Mouse (Mus musculus): ENCODE measurements around the gene Chst14. TPM values are rescaled to one million over a fixed set of nuclear protein-coding genes. Genes with fewer than 3 reads are reported as not detected.

Chst14 gene
- total RNA-seq (2021), result 10 to 100 TPM; 11.2 to 15.0 TPM
- long read RNA-seq, experiment 1, transcript Chst14-201 (1 exons, 2,090 nt), result major isoform, 9 of 9 reads
- long read RNA-seq, experiment 1, partial matches to known transcripts, result 0 of 9 reads
- long read RNA-seq, experiment 1, other reads (novel, unspliced or antisense), result 0 of 9 reads
- long read RNA-seq, experiment 2, transcript Chst14-201 (1 exons, 2,090 nt), result major isoform, 11 of 12 reads
- long read RNA-seq, experiment 2, partial matches to known transcripts, result 0 of 12 reads
- long read RNA-seq, experiment 2, other reads (novel, unspliced or antisense), result 0 of 12 reads

DNA sequence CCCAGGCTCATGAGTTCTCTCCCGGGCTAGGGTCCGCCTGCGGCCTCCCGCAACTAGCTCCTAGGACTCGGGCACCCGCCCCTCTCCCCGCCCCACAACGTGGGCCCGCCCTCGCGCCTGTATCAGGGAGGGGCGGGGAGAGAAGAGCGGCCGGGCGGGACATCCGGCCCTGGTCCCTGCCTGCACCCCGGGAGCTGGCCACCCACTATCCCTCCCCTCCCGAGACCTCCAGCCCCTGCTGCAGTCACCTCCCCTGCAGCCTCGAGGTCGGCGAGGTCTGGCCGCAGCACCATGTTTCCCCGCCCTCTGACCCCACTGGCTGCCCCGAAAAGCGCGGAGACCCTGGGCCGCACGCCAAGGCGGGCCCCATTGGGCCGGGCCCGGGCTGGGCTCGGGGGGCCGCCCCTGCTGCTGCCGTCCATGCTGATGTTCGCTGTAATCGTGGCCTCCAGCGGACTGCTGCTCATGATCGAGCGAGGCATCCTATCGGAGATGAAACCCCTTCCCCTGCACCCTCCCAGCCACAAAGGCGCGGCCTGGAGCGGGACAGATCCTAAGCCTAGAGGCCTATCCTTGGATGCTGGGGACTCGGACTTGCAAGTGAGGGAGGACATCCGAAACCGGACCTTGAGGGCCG, at the start of gene Chst14:
Gene Chst14 (plus strand): TSS at position 136 of the 637 bp plus-strand sequence.
- peak; percentile 90 for DNase-seq

DNA sequence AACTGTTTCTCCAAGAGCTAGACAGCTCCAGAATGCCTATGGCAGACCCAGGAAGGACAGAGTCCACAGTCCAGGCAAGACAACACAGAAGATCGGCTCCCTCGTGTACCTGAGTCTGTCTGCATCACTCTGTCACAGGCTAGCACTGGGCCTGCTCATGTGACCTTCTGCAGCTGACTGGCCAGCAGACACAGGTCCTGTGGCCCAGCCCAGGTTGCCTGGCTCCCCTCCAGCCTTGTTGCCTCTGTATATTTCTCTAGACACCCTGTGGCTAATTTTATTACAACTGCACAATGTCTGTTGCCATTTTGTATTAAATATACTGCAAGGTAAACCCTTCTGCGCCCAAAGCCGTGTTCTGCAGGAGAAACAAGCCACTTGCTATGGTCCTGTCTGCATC, 45.3 kb upstream of the Chst14 start:
- peak; percentile 59 for DNase-seq

DNA sequence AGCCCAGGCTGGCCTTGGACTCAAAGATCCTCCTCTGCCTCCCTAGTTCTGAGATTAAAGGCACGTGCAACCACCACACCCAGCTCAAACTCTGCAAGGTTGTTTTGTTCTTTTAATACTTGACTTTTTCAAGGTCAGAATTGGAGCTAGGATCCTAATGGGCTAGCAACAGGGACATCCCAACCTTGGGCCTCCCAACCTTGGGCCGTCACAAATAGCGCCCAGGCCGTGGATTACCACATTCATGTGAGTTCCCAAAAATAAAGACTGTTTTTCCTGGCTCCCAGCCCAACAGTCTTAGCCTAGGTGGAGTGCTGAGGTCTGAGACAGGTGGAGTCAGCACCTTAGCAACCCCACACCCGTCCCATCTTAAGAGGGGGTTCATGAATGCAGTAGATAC, 44.3 kb upstream of the Chst14 start:
- DNase-seq, result no peak

DNA sequence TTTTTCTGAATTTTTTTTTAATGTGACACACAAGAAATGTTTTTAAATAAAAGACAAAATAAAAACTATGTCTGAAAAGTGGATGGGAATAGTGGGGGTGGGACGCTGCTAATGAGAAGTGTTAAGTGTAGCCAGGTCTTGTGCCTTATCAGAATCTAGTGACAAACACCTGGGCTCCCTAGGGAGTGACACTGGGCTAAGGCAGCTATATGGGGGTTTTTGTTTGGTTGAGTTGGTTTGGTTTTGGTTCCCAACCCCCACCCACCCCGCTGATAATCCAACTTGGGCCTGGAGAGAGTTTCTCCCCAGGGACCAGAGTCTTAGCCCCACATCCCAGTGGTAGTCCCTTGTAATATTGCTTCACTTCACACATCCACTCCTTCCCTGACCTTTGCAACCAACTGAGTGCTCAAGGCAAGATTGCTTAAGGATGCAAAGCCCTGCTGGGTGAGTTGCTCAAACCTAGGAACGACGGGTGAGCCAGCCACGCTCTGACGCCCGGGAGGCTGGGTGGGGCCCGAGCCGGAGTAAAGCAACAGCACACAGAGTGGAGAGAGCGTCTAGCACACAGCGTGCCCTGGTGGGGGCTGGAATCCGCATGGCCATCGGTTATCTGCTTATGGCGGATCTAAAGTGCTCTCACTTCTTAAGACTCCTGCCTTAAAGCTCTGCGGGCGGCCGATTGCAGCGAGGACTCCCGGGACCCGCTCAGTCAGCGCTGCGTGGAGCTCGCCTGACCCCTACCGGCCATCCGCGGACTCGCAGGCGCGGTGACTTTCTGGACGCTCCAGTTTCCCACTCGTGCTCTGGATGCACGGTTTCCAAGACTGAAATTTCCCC, 43.2 kb upstream of the Chst14 start:
- DNase-seq, result peak; percentile 94

DNA sequence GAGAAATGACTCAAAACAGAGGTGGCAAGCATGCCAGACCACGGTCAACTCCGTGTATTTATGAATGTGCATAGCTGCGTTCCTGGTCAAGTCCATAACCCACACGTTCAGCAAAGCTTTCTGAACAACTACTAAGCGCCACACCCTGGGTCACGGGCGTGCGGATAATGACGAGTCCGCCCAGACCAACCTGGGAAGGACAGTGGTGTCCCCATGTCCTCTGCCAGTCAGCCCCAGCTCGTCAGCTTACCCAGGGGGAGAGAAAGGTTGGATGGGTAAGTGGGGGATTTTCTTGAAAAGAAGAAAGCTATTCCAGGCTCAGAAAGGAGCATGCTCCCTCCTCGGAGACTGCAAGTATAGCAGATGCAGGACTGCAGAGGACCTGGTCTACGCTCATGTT, 38.9 kb upstream of the Chst14 start:
- DNase-seq, result no peak

DNA sequence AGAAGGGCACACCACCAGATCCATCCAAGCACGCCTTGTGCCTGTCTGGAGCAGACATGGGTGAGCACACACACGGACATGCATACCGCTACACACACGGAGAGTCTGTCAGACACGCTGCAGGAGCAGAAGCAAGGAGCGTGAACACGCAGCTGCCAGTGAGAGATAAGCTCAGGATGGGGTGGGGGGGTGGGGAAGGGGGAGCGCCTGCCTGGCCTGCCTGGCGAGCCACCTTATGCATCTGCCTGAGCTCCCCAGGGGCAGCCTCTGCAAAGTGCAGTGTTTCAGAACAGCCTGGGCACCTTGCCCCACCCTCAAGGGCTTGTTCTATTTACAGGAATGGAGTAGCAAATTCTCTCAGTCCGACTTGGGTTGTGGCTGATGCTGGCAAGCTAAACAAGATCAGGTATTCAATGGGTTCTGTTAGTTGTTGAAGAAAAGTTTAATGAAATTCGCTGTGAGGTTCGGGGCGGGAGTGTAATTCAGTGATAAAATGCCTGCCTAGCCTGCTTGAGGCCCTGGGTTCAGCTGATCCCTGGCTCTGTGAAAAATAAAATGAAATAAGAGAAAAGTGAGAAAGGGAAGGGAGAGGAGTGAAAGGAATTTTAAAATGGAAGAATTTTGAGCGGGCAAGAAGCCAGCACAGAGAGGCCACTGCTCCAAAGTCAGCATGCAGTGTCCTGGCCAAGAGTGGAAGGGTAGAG, 38.3 kb upstream of the Chst14 start:
- peak; percentile 49 for DNase-seq

DNA sequence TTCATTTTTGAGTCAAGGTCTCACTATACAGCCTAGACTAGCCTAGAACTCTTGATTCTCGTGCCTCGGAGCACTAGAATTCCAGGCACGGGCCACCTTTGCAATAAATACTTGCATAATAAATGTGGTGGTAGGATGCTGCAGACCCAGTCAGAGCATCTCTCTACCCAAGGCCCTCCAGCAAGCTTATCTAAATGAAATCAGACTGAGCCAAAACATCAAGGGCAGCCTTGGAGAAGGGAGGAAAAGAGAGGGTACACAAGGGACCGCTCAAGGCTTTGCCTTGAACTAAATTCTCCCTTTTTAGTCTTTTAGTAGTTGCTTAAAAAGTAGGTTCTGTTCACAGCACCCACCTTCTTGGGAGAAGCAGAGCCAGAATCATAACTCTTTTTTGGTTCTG, 35.1 kb upstream of the Chst14 start:
- DNase-seq, result no peak

DNA sequence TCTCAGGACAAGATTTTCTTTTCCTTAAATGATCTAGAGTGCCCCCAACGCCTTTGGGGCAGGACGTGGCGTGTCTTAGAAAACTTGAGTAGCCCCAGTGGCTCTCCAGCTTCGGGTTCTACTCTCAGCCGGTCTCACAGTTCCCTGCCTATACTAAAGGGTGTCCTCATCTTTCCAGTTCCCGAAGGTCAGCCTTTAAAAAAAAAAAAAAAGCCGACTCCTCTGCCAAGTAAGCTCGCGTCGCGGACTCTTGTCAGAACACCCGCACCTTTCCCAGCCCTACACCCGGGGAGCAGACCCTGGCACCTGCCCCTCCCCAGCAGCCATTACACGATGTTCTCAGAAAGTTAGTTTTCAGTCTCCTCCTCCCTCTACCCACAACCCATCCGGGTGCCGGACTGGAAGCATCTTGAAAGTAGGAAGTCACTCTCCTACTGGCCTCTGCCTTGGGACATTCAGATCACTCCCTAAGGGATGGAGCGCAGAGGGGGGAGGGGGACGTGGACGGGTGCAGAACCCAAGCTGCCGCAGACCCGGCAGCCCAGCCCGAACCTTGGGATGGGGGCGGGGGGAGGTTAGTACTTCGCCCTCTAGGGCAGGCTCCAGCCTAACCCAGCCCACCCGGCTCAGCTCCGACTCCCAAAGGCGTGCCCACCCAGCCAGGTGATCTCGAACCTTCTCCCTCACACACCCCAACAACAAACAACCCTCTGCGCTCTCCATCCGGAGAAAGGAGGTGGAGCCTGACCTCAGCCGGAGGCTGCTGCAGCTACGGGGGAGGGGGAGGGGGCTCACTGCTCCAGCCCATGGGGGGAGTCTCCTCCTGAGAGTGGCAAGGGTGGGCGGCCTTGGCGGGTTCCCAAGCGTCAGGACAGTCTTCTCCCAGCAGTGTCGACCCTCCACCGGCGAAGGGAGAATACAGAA, 30.0 kb upstream of the Chst14 start:
- peak; percentile 79 for DNase-seq

DNA sequence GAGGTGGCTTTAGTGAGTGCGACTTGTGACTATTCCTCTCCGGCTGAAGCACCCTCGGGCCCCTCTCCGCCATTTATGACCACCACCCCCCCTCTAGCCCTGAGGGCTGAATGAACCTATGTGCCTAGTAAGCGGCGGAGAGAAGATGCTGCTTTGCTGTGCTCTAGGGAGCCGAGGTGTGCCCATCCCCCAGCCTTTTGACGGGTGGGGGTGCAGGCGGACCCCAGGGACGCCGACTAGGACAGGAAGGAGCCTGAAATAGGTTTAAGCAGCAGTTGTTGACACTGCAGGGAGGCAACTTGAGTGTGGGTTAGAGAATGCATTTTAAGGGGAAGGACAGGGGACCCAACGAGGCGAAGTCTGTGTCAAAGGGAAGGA, 29.4 kb upstream of the Chst14 start:
- DNase-seq, result peak; percentile 48

DNA sequence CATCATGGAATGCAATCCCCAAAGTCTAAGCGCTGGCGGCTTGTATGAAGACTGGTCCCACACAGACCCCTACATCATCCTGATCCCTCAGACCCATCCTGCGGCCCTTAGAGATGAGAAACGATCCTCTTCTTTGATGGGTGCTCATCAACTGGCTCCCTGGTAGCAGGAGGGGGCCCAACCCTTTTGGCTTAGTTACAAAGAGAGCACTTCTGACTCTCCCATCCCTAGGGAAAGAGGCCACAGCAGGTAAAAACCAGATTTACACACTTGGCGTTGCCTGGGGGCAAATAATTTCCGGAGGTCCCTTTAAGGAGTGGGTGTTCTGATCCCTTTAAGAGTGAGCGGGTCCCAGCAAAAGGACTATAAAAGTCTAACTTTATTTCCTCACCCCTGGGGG, 28.9 kb upstream of the Chst14 start:
- DNase-seq, result no peak

DNA sequence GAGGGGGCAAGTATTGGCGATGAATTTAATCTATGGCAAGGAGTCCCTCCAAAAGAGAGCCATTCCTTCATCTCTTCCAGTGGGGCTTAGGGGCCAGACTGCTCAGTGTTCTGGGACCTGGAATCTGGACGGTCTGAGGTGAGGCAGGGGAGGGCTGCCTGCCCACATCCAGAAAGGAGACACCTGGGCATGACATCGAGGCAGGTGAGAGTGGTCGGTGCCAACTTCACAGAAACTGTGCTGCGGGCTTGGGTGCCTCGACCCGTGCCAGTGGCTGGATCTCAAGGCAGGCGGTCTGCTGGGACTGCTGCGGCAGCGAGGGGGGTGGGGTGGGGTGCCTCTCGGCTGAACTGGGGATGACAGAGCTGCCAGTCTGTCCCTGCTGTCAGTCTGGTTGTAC, 28.5 kb upstream of the Chst14 start:
- DNase-seq, result no peak

DNA sequence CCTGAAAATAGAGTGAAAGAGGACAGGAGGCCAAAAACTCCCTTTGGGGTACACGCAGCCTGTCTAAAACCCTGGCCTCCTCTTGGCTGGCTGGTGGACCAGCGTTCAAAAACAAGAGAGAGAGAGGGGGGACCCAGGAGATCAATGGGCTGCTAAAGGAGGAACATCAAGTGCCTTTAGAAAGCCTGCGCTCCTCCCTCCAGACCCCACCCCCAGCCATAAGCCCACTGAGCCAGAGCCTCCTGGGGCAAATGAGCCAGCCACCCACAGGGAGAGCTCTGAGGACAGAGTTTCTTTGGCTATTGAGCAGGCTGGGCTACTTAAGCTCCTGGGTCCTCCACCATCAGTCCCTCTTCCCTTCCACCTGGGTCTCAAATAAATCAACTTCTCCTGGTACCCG, 27.5 kb upstream of the Chst14 start:
- no peak for DNase-seq

DNA sequence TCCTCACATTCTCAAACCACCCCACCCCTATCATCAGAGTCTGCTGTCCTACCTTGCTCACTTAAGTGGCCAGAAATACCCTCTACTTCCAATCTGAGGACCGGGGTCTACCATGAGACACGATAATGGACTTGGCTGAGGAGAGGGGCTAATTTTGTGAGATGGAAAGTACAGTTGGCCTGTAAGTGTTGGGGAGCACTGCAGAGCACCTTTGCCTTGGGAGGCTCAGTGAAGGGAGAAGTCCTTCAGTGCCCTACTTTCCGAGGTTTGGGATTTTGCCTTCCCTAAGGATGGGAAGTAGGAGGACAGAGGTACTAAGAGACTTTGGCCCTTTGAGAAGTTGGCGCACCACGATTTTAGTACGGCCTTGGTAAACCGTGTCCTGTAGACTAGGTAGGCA, 27.0 kb upstream of the Chst14 start:
- DNase-seq, result no peak

DNA sequence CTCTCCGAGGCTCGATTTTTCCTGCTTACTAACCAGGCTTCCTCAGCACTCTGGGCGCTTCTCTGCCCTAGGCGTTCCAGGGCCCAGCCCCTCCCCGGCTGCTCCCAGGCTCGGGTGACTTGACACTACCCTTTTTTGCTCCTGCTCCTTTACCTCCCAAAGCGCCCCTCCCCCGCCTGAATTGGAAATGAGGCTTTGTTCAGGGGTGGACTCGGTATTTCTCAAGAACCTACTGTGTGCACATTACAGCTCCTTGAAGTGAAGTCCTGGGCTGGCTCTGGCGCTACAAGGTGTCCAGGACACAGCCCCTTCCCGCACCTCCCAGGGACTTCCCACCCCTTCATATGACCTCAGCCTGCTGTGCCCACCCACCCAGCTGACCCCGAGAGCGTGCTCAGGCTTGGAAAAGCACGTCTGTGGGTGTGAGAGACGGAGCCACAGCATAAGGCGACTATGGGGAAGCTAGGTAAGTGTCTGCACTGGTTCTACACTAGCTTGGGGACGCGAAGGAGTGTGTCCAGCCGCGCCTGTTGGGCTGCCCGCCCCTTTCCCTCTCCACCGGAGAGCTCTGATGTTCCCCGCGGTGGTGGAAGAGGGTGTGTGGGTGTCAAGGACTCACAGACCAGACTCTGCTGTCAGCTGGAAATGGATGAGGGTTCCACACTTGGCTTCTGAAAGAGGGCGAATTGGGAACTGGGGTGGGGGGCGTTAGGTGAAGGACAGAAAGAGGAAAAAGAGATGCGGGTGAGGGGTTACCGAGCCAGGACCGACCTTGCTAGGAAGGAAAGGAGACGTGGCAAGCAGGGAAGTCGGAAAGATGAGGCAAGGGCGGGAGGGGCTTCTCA, 26.1 kb upstream of the Chst14 start, which contains the start of gene Bahd1:
Gene Bahd1 (plus strand): TSS at position 397 of the 845 bp plus-strand sequence.
- peak; percentile 76 for DNase-seq

DNA sequence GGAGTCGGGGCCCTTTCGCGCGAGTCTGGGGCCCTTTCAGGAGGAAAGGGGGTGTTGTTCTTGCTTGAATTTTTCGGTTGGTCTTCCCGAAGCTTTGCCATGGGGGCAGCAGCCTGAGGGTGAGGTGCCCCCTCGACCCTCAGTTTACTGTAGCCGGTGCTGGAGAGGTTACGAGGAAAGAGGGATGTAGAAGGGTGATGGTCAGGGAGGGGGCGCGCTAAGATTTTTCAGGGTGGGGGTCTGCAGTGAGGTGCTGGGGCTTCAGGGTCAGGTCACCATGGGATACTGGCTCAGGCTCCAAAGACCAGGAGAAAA, 25.5 kb upstream of the Chst14 start:
- DNase-seq, result no peak

DNA sequence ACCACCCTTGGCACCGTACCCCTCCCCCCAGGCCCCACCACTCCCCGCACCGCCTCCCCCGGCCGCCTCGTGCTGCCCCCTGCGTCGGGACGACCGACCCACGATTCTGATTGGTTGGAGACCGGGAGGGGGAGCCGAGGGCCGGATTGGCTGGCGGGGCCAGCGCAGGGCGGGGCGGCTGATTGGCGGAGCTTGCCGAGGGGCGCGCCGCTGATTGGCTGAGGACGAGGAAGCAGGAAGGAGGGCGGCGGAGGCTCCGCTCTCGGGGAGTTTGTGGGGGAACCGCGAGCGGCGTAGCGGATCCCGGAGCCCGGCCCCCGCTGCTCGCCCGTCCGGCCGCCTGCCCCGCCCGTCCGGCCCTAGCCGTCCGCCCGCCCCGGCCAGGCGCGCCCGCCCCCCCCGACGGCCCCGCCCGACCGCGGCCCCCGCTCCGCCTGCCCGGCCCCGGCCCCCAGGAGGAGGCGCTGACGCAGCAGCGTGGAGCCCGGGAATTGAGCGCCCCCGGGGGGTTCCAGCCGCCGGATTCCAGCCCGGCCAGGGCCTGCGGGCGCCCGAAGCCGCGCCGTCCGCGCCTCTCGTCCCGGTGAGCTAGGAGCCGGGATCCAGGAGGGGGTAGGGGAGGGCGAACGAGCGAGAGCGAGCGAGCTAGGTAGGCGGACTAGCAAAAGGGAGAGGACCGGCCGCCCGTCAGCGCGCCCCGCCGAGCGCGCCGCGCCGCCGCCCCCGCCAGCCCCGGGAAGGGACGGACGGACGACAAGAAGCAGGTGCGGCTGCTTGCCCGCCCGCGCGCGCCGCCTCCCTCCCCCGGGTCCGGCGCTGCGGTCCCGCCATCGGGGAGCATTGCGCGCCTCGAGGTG, 24.9 kb upstream of the Chst14 start:
- DNase-seq, result peak; percentile 99

DNA sequence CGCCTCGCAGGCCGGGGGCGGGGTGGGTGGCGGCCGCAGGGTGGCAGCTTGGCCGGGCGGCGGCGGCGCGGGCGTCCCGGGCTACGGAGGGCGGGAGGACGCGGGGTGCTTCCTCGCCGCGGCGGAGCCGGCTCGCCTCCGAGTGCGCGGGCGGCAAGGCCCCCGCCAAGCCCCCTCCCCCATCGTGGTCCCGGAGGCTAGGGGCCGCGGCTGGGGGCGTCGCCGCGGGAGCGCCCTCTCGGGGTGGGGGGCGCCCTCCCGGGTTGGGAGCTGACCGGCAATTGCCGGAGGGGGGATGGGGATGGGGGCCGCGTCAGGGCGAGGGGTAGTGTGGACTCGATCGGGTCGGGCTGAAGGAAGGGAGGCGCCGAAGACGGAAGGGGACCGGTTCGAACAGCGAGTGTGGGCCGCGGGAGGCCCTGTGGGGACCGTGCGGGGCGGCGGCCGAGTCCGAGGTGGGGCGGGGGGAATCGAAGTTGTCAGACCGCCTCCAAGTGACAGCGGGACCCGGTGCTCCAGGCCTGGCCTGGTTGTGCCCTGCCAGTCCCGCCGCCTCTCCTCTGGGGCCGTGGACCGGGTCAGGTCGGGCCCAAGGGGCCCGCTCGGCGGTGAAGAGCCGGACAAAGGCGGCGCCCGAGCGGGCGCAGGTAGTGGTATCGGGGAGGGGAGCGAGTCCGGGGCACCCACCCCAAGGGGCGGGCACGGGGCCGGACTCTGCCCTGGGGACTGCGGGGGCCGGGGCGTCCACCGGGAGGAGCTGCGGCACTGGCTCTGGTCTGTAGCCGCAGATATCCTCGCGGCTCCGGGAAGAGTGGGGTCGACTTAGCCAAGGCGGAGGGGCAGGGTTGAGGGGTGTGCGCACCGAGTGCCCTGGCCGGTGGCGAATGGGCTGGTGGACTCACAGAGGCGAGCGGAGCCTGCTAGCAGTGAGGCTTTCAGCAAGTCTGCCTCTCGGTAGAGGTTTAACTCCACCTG, 24.0 kb upstream of the Chst14 start:
- peak; percentile 81 for DNase-seq

DNA sequence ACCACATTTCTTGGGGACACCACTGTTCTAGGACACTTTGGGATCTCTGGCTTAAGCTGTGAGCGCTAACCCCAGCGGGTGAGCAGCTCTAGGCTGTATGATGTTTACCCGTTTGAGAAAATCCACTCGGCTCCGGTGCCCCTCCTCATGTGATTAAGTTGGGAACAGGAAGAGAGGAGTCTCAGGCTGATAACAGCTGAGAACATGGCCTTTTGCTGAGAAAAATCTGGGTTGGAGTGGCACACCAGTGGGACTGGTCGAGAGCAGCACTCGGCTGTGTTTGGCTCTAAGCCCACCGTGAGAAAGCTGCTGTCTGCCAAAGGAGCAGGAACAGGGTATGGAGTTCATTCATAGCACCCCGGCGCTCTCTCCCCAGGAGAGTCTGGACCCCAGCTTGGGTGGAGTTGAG, 23.0 kb upstream of the Chst14 start:
- peak; percentile 62 for DNase-seq
